Mouse (Mus musculus): ENCODE results near the gene Olfr652. TPM values are rescaled to one million over a fixed set of nuclear protein-coding genes. Genes with fewer than 3 reads are reported as not detected.

The Olfr652 gene
- not detected for total RNA-seq (2023)

DNA sequence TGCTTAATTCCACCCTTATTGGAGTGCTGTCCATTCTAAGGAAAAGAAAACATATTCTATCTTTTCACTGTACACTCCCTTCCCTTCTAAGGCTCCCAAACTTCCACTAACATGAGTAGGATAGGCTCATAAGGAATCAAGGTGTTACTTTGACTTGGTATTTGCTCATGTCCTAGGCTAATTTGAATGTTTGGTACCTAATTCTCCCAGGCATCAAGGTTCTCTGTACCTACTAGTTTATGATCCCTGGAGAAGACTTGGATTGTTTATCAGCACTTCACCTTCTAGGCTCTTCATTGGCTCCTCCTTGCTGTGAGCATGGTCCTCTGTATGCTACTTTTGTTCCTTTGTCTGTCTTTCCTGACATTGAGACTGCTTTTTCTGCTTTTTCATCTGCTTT is at the start of gene Olfr652:
Olfr652 (plus strand) TSS at position 301 of the 400 bp plus-strand sequence.

DNA sequence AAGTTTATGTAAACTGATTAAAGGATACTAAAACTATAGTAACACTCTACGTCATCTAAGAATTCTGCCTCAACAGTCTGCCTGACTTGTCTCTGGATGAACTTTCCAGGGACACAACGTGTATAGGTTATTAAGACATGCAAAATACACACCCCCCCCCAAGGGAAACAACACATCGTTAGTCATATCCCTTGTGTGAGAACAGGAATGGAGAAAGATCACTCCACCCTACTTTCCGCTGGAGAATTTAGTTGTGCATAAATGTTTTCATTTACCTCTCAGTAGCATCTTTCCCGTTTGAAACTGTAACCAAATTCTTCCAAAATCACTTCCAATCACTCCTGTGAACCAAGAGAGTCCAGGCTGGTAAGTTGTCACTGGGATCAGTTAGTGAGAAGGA is 10.9 kb upstream of the Olfr652 start, which contains the start of gene Olfr651:
Olfr651 (plus strand) TSS at position 301 of the 400 bp plus-strand sequence.

DNA sequence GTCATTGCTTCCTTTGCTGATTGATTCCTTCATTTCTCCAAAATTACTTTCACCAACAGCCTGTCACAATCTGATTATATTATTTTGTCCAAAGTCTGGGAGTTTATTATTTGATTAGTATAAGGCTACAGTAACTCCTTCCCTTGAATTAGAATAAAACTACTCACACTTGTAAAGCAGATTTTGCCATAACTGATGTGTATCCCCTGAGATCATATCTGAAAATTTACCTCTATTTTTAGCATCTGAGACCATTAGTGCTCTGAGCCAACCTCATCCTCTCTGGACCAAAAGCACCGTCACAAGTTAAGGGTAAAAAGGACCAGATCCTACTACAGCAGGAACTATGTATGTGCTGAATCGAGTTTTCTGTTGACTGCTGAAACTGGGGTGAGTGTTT is 16.3 kb downstream of the Olfr652 start, which contains the start of gene Olfr653:
Olfr653 (plus strand) TSS at position 301 of the 400 bp plus-strand sequence.

DNA sequence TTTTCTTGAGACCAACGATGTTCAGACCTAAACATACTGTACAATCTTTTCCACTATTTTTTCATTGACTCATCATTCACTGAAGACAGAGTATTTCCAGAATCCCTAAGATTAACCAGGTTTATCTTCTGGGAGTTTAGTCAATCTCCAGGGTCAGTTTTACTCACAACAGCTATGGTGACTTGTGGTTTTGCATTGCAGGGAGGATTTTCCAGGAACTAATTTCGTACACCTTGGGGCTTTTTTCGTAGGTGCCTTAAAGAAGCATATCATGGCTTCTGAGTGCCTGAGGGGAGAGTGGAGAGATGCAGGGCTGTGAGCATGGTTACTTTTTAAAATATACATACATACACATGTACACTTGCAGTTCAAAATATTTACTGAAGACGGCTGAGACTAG is 26.0 kb downstream of the Olfr652 start, which contains the start of gene Olfr654:
Olfr654 (plus strand) TSS at position 301 of the 400 bp plus-strand sequence.

DNA sequence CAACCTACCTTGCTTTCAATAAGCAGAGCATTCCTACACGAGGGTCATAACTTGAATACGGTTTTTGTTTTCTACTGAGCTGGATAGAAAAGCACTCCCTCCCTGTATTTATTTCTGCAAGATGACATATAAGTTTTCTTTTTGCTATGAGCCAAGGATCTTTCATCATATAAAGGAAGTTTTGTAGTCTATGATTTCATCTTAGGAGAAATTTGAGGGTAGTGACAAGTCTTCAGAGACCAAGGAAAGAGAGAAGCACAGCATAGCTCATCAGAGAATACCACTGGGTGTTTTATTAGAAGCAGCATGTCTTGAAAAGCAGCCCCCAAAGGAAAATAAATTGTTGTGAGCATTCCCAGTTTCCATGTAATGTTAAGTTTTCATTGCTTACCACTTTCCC is 41.0 kb downstream of the Olfr652 start, which contains the start of gene Olfr655:
Olfr655 (minus strand) TSS at position 101 of the 400 bp plus-strand sequence.

DNA sequence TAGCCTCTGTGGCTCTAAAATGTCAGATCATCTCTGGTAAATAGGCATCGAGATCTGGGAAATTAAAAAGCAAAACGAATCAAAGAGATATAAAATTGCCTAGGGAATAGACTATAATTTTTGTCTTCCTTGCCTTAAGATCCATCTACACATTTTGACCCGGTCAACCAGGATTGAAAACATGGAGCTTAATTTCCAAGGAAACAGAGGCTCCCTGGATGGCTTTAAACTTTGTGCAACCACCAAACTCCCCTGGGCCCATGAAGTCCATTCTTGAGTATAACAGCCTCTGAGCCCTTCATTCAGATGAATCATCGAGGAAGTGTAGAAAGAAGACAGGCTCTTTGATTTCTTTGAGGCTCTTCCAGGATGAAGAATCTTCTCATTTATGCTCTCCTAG is 53.0 kb downstream of the Olfr652 start, which contains the start of gene Olfr656:
Olfr656 (plus strand) TSS at position 301 of the 400 bp plus-strand sequence.

Other genes with a start within 250 kb of the Olfr652 start
- 96.4 TPM for gene Trim12a, start 245.4 kb upstream of the Olfr652 start, total RNA-seq (2023)
- 2.1 TPM for gene Trim34b, start 231.4 kb upstream of the Olfr652 start, total RNA-seq (2023)
- 42.5 TPM for gene Trim12c, start 207.5 kb upstream of the Olfr652 start, total RNA-seq (2023)
- gene Trim30b, start 191.0 kb upstream of the Olfr652 start, total RNA-seq (2023): 1.9 TPM
- 9.8 TPM for gene Trim30c, start 160.1 kb upstream of the Olfr652 start, total RNA-seq (2023)
- 73.6 TPM for gene Trim30a, start 95.7 kb upstream of the Olfr652 start, total RNA-seq (2023)
- gene Trim30d, start 53.1 kb upstream of the Olfr652 start, total RNA-seq (2023): 7.2 TPM
- not detected for gene Olfr651, start 10.8 kb upstream of the Olfr652 start, total RNA-seq (2023)
- gene Olfr653, start 16.4 kb downstream of the Olfr652 start, total RNA-seq (2023): not detected
- gene Olfr654, start 26.1 kb downstream of the Olfr652 start, total RNA-seq (2023): not detected
- gene Olfr655, start 40.9 kb downstream of the Olfr652 start, total RNA-seq (2023): 0.40 TPM
- not detected for gene Olfr656, start 53.1 kb downstream of the Olfr652 start, total RNA-seq (2023)
- gene Olfr657, start 63.9 kb downstream of the Olfr652 start, total RNA-seq (2023): not detected
- gene Olfr658, start 86.4 kb downstream of the Olfr652 start, total RNA-seq (2023): not detected
- gene Olfr659, start 105.9 kb downstream of the Olfr652 start, total RNA-seq (2023): not detected
- not detected for gene Olfr661, start 125.6 kb downstream of the Olfr652 start, total RNA-seq (2023)
- gene Usp17le, start 216.6 kb downstream of the Olfr652 start, total RNA-seq (2023): not detected

Measured in CD8-positive naive resting alpha-beta T cell, adult 57 days (primary cell).